Mouse (Mus musculus) ES-E14 (cell line): ENCODE results near the gene Gemin7.

Experiments used
- CHD2 ChIP-seq: IDR thresholded peaks from 2 replicates; pipeline ENCODE4 v1.6.1; 2014; ENCODE audit warnings: mild to moderate bottlenecking, low read depth, low read length, inconsistent platforms
- HCFC1 ChIP-seq: IDR thresholded peaks from 2 replicates; pipeline ENCODE4 v1.6.1; 2012; ENCODE audit warnings: low read length, inconsistent platforms, borderline replicate concordance; ENCODE audit not compliant: insufficient read depth
- MAFK ChIP-seq: IDR thresholded peaks from 2 replicates; pipeline ENCODE4 v1.6.1; 2014; ENCODE audit warnings: mild to moderate bottlenecking, low read depth, low read length, inconsistent platforms; ENCODE audit not compliant: insufficient read depth
- ZC3H11A ChIP-seq: IDR thresholded peaks from 2 replicates; pipeline ENCODE4 v1.6.1; 2012; ENCODE audit warnings: low read depth, mild to moderate bottlenecking, inconsistent platforms, low read length, borderline replicate concordance
- ZNF384 ChIP-seq: IDR thresholded peaks from 2 replicates; pipeline ENCODE4 v1.6.1; 2012; ENCODE audit warnings: low read depth, low read length, inconsistent platforms

- TF ChIP-seq ZC3H11A = no peak
- TF ChIP-seq ZNF384 = no peak
- no peak for TF ChIP-seq MAFK
- no peak for TF ChIP-seq HCFC1
- TF ChIP-seq CHD2 = no peak
Measured at GRCm38 (mm10) chr7:19615036-19615577, 37.7 kb upstream of the Gemin7 start.
